Mouse (Mus musculus) CH12.LX (cell line): Measurements from ENCODE around the gene Zfyve9. TPM values are rescaled to one million over a fixed set of nuclear protein-coding genes. Genes with fewer than 3 reads are reported as not detected.

Experiments used
- DNase-seq: peaks from one replicate; pipeline ENCODE4 v3.0.0-alpha.2; 2013; ENCODE audit errors: extremely low read depth
- H3K27ac ChIP-seq: 2 replicates; pipeline ENCODE4 v1.5.1; 2012; ENCODE audit warnings: low read depth, mild to moderate bottlenecking, control low read depth, moderate library complexity; ENCODE audit not compliant: insufficient read depth
- H3K27me3 ChIP-seq: replicated peaks from 2 replicates; pipeline ENCODE3; 2012; ENCODE audit warnings: inconsistent platforms
- H3K36me3 ChIP-seq, 2 experiments: replicated peaks in 1 of 2; 2 replicates each; pipeline versions ENCODE3 to v1.6.1; 2012; ENCODE audit warnings: inconsistent platforms in 1 of 2, low read length in 1 of 2, mild to moderate bottlenecking in 1 of 2, mixed read lengths in 1 of 2, moderate library complexity in 1 of 2; ENCODE audit not compliant: control insufficient read depth in 1 of 2, insufficient read depth in 1 of 2
- H3K4me1 ChIP-seq, 2 experiments: 2 replicates each; pipeline ENCODE4 v1.6.1; 2012; ENCODE audit warnings: inconsistent platforms in 1 of 2, moderate library complexity in 1 of 2; ENCODE audit not compliant: insufficient read depth in 2 of 2, control insufficient read depth in 1 of 2
- H3K4me2 ChIP-seq: 2 replicates; pipeline ENCODE4 v1.6.1; 2012; ENCODE audit warnings: low read depth, mild to moderate bottlenecking, control low read depth; ENCODE audit not compliant: poor library complexity, insufficient read depth, severe bottlenecking
- H3K4me3 ChIP-seq, 3 experiments: fragments of 150-350 bp in 1 of 3; sonication (generic) in 1 of 3; replicated peaks in 1 of 3; 2 replicates each; pipeline versions ENCODE3 to v1.5.1; 2011 to 2012; ENCODE audit warnings: low read depth in 2 of 3, low read length in 2 of 3, mild to moderate bottlenecking in 2 of 3, moderate library complexity in 2 of 3, control low read depth in 1 of 3, improper control_type of control experiment in 1 of 3, inconsistent platforms in 1 of 3, mixed read lengths in 1 of 3; ENCODE audit not compliant: poor library complexity in 1 of 3
- H3K79me2 ChIP-seq: replicated peaks from 2 replicates; pipeline ENCODE4 v1.6.1; 2012; ENCODE audit warnings: mild to moderate bottlenecking, moderate library complexity; ENCODE audit not compliant: control insufficient read depth, poor library complexity, insufficient read depth, severe bottlenecking; ENCODE audit errors: extremely low read depth
- H3K9ac ChIP-seq: 2 replicates; pipeline ENCODE4 v1.6.1; 2012; ENCODE audit warnings: low read depth, mild to moderate bottlenecking, control low read depth, moderate library complexity; ENCODE audit not compliant: insufficient read depth
- H3K9me3 ChIP-seq: replicated peaks from 2 replicates; pipeline ENCODE3; 2012; ENCODE audit warnings: low read length, inconsistent platforms, mixed read lengths
- CTCF ChIP-seq, 2 experiments: IDR thresholded peaks in 1 of 2; conservative IDR thresholded peaks in 1 of 2; 2 replicates each; pipeline ENCODE4 v1.5.1; 2011 to 2012; ENCODE audit warnings: low read depth in 2 of 2, low read length in 2 of 2, improper control_type of control experiment in 1 of 2, inconsistent platforms in 1 of 2, mild to moderate bottlenecking in 1 of 2, moderate library complexity in 1 of 2
- ETS1 ChIP-seq: conservative IDR thresholded peaks from 2 replicates; pipeline ENCODE4 v1.6.1; 2012; ENCODE audit warnings: low read depth, mild to moderate bottlenecking, inconsistent platforms, low read length, improper control_type of control experiment, moderate library complexity
- GABPA ChIP-seq: IDR thresholded peaks from 2 replicates; pipeline ENCODE4 v1.6.1; 2012; ENCODE audit warnings: low read depth, low read length, improper control_type of control experiment, inconsistent platforms; ENCODE audit not compliant: insufficient replicate concordance
- HCFC1 ChIP-seq: IDR thresholded peaks from 2 replicates; pipeline ENCODE4 v1.6.1; 2012; ENCODE audit warnings: low read depth, mild to moderate bottlenecking, inconsistent platforms, low read length, improper control_type of control experiment
- IRF4 ChIP-seq: IDR thresholded peaks from 2 replicates; pipeline ENCODE4 v1.6.1; 2014; ENCODE audit warnings: low read depth, mild to moderate bottlenecking, inconsistent platforms, low read length, improper control_type of control experiment
- JUN ChIP-seq: IDR thresholded peaks from 2 replicates; pipeline ENCODE4 v1.6.1; 2011; ENCODE audit warnings: low read depth, mild to moderate bottlenecking, low read length, improper control_type of control experiment, moderate library complexity; ENCODE audit not compliant: insufficient read depth
- MYC ChIP-seq: IDR thresholded peaks from 2 replicates; pipeline ENCODE4 v1.6.1; 2011; ENCODE audit warnings: low read depth, mild to moderate bottlenecking, improper control_type of control experiment, low read length
- POLR2A ChIP-seq: IDR thresholded peaks from 2 replicates; pipeline ENCODE4 v1.6.1; 2011; ENCODE audit warnings: low read depth, mild to moderate bottlenecking, improper control_type of control experiment, low read length
- SIN3A ChIP-seq: IDR thresholded peaks from 2 replicates; pipeline ENCODE4 v1.6.1; 2012; ENCODE audit warnings: low read length, improper control_type of control experiment, inconsistent platforms
- USF1 ChIP-seq: IDR thresholded peaks from 2 replicates; pipeline ENCODE4 v1.6.1; 2014; ENCODE audit warnings: low read depth, mild to moderate bottlenecking, inconsistent platforms, low read length, improper control_type of control experiment
- ZKSCAN1 ChIP-seq: IDR thresholded peaks from 2 replicates; pipeline ENCODE4 v1.6.1; 2012; ENCODE audit warnings: low read depth, inconsistent platforms, low read length, improper control_type of control experiment, borderline replicate concordance
- ZNF384 ChIP-seq: IDR thresholded peaks from 2 replicates; pipeline ENCODE4 v1.6.1; 2012; ENCODE audit warnings: low read depth, low read length, improper control_type of control experiment, inconsistent platforms
- dilution Hi-C: fragments of 300-500 bp; cut with MboI; formaldehyde crosslinking; loops from 2 replicates; pipeline ENCODE4 v1.14.3; 2020; ENCODE audit warnings: low sequenced_read_pairs; ENCODE audit not compliant: extremely low pct_unique_long_range_greater_than_20kb, extremely low pct_ligation_motif_present
- in situ Hi-C: fragments of 300-500 bp; cut with MboI; formaldehyde crosslinking; loops from 3 replicates; pipeline ENCODE4 v1.14.3; 2019; ENCODE audit warnings: low sequenced_read_pairs, low pct_ligation_motif_present, low pct_unique_long_range_greater_than_20kb, mixed read lengths
- polyA plus RNA-seq: library from polyadenylated mRNA; unstranded; fragments of >175 nt; gene quantifications from 2 replicates; pipeline ENCODE4 v1.2.1, GENCODE M21; 2012; ENCODE audit warnings: low read depth; ENCODE audit not compliant: insufficient read length
- total RNA-seq, 2 experiments: library from RNA; depleted of rRNA; stranded (reverse); fragments of 300-350 nt in 1 of 2; fragments of >200 nt in 1 of 2; gene quantifications; 2 replicates each; pipeline ENCODE4 v1.2.3; 2012 to 2014

Zfyve9 gene
- total and polyA plus RNA-seq, 3 experiments: 0.83 to 2.8 (median 1.6) TPM

GRCm38 (mm10) chr4:108724102-108724501 lies 56.5 kb downstream of the Zfyve9 start:
- DNase-seq: no peak
- dilution Hi-C loops (no loop called here), in situ Hi-C loops (no loop called here)
- Histone ChIP-seq H3K27me3 (no peaks in the 10 kb centered on the region), H3K4me3 (no peak overlapping the region), H3K27ac (no peak overlapping the region), H3K4me1 (no peaks in the 10 kb centered on the region), H3K79me2 (no peaks in the 10 kb centered on the region), H3K36me3 (no peaks in the 10 kb centered on the region), H3K9ac (no peak overlapping the region), H3K9me3 (no peaks in the 10 kb centered on the region), H3K4me2 (no peak overlapping the region)
- TF ChIP-seq ETS1 (no peak), HCFC1 (no peak), ZNF384 (no peak), CTCF (conservative IDR thresholded peaks at IDR 0.05 in 1 of 2, IDR thresholded peaks at IDR 0.05 in 1 of 2; ENCODE audit: low read depth in 2 of 2, low read length in 2 of 2) (no peak)

GRCm38 (mm10) chr4:108721245-108721784 lies 59.3 kb downstream of the Zfyve9 start:
- no peaks in the 10 kb centered on the region for H3K36me3 ChIP-seq
- H3K27ac ChIP-seq: no peak overlapping the region
- H3K27me3 ChIP-seq: no peaks in the 10 kb centered on the region
- no peaks in the 10 kb centered on the region for H3K79me2 ChIP-seq
- H3K9ac ChIP-seq: no peak overlapping the region
- no peak for TF ChIP-seq SIN3A
- H3K4me2 ChIP-seq: no peak overlapping the region
- H3K9me3 ChIP-seq: no peaks in the 10 kb centered on the region
- in situ Hi-C loops: no loop called here
- no peaks in the 10 kb centered on the region for H3K4me1 ChIP-seq
- no peak for DNase-seq
- dilution Hi-C loops: no loop called here
- H3K4me3 ChIP-seq: no peak overlapping the region

GRCm38 (mm10) chr4:108719349-108719748 lies 61.2 kb downstream of the Zfyve9 start, which contains the start of gene 3110021N24Rik:
Gene 3110021N24Rik (plus strand): TSS chr4:108719649.
- TF ChIP-seq IRF4: no peak
- TF ChIP-seq JUN: no peak
- TF ChIP-seq MYC: no peak
- no peak for TF ChIP-seq GABPA
- TF ChIP-seq POLR2A: no peak
- TF ChIP-seq ZKSCAN1: no peak
- TF ChIP-seq USF1: no peak
- dilution Hi-C loops (no loop called here), in situ Hi-C loops (no loop called here)
- no peaks in the 10 kb centered on the region for H3K27me3 ChIP-seq
- DNase-seq: no peak
- no peak within 1 kb of the TSS for H3K4me2 ChIP-seq
- H3K4me1 ChIP-seq: no peaks in the 10 kb centered on the region
- no peak within 1 kb of the TSS for H3K4me3 ChIP-seq
- H3K79me2 ChIP-seq: no peaks in the 10 kb centered on the region
- no peaks in the 10 kb centered on the region for H3K36me3 ChIP-seq
- no peaks in the 10 kb centered on the region for H3K9me3 ChIP-seq
- no peak within 1 kb of the TSS for H3K27ac ChIP-seq
- H3K9ac ChIP-seq: no peak within 1 kb of the TSS
